Mouse (Mus musculus) lung, adult 2 months (tissue): ENCODE measurements around the gene Prkce.

ENCODE experiments used
- CTCF ChIP-seq: fragments of 200-500 bp; IDR thresholded peaks from 2 replicates; pipeline ENCODE4 v1.5.1; 2011; ENCODE audit warnings: mild to moderate bottlenecking, low read length, control low read depth; ENCODE audit not compliant: insufficient read depth
- POLR2A ChIP-seq: fragments of 200-500 bp; IDR thresholded peaks from 2 replicates; pipeline ENCODE4 v1.6.1; 2011; ENCODE audit warnings: low read depth, mild to moderate bottlenecking, control low read depth, low read length, borderline replicate concordance; ENCODE audit errors: extremely low read depth

DNA sequence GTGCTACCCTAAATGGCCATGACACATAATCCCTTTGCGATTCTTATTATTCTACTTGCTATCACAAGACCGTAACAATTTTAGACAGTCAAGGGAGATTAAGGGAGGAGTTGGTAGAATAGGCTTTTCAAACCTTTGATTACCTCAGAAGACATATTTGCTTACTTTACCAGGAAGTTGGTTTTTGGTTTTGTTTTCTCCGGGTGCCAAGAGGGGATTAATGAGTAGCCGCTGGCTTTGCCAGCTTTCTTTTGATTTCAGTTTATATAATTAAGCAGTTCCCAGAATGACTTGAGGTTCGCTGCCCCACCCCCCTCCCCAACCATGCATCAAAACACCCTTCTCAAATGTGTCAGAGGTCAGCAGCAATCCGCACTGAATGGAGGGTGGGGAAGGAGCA lies 384.4 kb downstream of the Prkce start:
- no peak for TF ChIP-seq CTCF
- no peak for TF ChIP-seq POLR2A
